Mouse (Mus musculus) gastrocnemius, postnatal 25 days (tissue): ENCODE measurements at regions not wholly inside any gene's neighbourhood (a gene's known extent, or its start where the extent isn't known, plus 50 kb on each side); places are given as distances from the start of the nearest gene placed in this dataset.
"Not testable (repeated sequence)": the region's sequence is repeated elsewhere in the genome, so short reads cannot be mapped to it uniquely, and the experiment has no call there.

Experiments
- DNase-seq: peaks from one replicate; pipeline ENCODE4 v3.0.0; 2022

- DNase-seq: no peak
These were observed 212.2 kb downstream of the Glrx3 start for GRCm38 (mm10) chr7:137649650-137650049.

- no peak for DNase-seq
These were observed 216.4 kb downstream of the Glrx3 start for GRCm38 (mm10) chr7:137653837-137654236.

- DNase-seq: no peak
These were observed 229.8 kb downstream of the Glrx3 start for GRCm38 (mm10) chr7:137667165-137667564.

GRCm38 (mm10) chr7:137671156-137671555 lies 233.7 kb downstream of the Glrx3 start:
- DNase-seq: no peak

GRCm38 (mm10) chr7:137674596-137674995 lies 237.2 kb downstream of the Glrx3 start:
- no peak for DNase-seq

GRCm38 (mm10) chr7:137675381-137675780 lies 238.0 kb downstream of the Glrx3 start:
- no peak for DNase-seq

- no peak for DNase-seq
These were observed 247.4 kb downstream of the Glrx3 start for GRCm38 (mm10) chr7:137684826-137685225.

- no peak for DNase-seq
These were observed 247.9 kb downstream of the Glrx3 start for GRCm38 (mm10) chr7:137685320-137685719.

- DNase-seq: no peak
These were observed 259.4 kb downstream of the Glrx3 start for GRCm38 (mm10) chr7:137696831-137697230.

- DNase-seq: not testable (repeated sequence)
These were observed 261.1 kb downstream of the Glrx3 start for GRCm38 (mm10) chr7:137698501-137698900.

- DNase-seq: no peak
These were observed 275.4 kb downstream of the Glrx3 start for GRCm38 (mm10) chr7:137712862-137713261.

- no peak for DNase-seq
These were observed 276.4 kb downstream of the Glrx3 start for GRCm38 (mm10) chr7:137713856-137714255.

GRCm38 (mm10) chr7:137714318-137714962 lies 277.0 kb downstream of the Glrx3 start:
- DNase-seq: peak; percentile 10

- DNase-seq: no peak
These were observed 277.9 kb downstream of the Glrx3 start for GRCm38 (mm10) chr7:137715126-137715900.

- no peak for DNase-seq
These were observed 286.1 kb downstream of the Glrx3 start for GRCm38 (mm10) chr7:137723361-137724040.

- no peak for DNase-seq
These were observed 288.6 kb downstream of the Glrx3 start for GRCm38 (mm10) chr7:137726031-137726430.

GRCm38 (mm10) chr7:137735873-137736527 lies 298.6 kb downstream of the Glrx3 start:
- DNase-seq: no peak

GRCm38 (mm10) chr7:137741702-137742101 lies 304.3 kb downstream of the Glrx3 start:
- no peak for DNase-seq

- DNase-seq: no peak
These were observed 304.9 kb downstream of the Glrx3 start for GRCm38 (mm10) chr7:137742297-137742751.

GRCm38 (mm10) chr7:137745575-137745974 lies 308.2 kb downstream of the Glrx3 start:
- no peak for DNase-seq

GRCm38 (mm10) chr7:137745991-137746390 lies 308.6 kb downstream of the Glrx3 start:
- no peak for DNase-seq

- no peak for DNase-seq
These were observed 311.5 kb downstream of the Glrx3 start for GRCm38 (mm10) chr7:137748936-137749335.

- no peak for DNase-seq
These were observed 313.3 kb downstream of the Glrx3 start for GRCm38 (mm10) chr7:137750741-137751140.
